Mouse (Mus musculus): ENCODE results near the gene Slco3a1. TPM values are rescaled to one million over a fixed set of nuclear protein-coding genes. Genes with fewer than 3 reads are reported as not detected.

Gene Slco3a1
- 10 to 100 TPM; 57.4 to 63.1 TPM for total RNA-seq (2021)

- intact Hi-C loops (cut with DNase I), result loop anchor here (5.0 to 10.0 kb wide), 4 partner anchors 153 to 553 kb away; no protein-coding TSS in a partner anchor
- peak; percentile 58 to 82 for DNase-seq (ENCODE audit: extremely low spot score in 1 of 2, low spot score in 2 of 2)
These were observed at the start of gene Slco3a1 for GRCm38 (mm10) chr7:74554608-74555311. Gene Slco3a1, minus strand, starts transcription at chr7:74554780.

- no peak for DNase-seq (ENCODE audit: extremely low spot score in 1 of 2, low spot score in 2 of 2)
- intact Hi-C loops (cut with DNase I), result no loop called here
These were observed 46.4 kb upstream of the Slco3a1 start for GRCm38 (mm10) chr7:74600996-74601395.

DNA sequence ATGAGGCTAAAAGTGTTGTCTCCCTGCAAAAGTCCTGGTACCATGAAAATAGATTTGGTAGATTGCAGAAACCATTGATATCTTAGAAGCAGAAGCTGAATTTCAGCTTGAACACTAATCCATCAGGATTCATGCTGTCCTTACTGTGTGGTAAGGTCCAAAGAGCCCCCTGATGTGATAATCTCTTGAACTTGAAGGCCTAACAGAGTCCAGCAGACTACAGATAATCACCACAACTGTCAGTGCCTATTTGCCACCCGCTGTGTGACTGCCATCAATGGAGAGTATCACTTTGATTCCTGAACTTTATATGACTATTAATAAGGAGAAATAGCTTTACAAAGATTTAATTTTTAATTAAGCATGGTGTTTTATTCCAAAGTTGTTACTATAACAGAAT lies 24.8 kb upstream of the Slco3a1 start:
- no peak for DNase-seq (ENCODE audit: extremely low spot score in 1 of 2, low spot score in 2 of 2)
- intact Hi-C loops (cut with DNase I), result no loop called here

DNA sequence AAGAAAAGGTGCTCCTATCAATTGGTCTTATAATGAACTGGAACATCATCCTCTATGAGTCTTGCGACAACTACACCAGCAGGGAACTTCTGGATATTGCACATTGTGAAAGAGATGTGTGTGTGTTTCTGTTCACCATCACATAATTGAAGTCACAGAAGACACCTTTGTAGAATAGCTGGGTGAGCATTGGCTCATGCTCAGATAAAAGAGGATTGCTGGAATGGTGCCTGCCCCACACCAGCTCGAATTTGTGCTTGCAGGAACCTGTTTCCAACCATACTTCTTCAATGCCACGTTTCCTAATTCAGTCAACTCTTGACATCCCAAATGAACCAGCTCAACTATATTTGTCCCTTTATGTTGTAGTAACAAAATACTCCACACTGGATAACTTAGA lies 21.1 kb upstream of the Slco3a1 start:
- no peak for DNase-seq (ENCODE audit: extremely low spot score in 1 of 2, low spot score in 2 of 2)
- intact Hi-C loops (cut with DNase I), result no loop called here

DNA sequence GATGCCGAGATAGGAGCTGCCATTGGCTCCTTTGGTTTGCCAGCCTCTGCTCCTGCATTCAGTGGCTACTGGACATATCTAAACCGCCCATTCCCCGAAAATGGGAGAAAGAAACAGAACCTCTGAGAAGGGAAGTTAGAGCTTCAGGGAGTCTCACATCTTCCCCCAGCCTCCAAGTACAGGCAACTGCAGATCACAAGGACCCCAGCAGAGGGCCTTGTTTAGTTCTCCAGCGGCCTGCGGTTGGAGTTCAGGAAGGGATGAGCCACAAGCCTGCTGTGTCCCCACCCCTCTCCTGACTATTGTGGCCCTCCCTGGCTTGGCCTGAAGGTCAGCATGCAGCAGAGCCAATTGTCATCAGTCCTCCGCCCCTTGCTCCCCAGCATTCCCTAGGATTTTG lies 836 bp upstream of the Slco3a1 start:
- peak; percentile 67 to 82 for DNase-seq (ENCODE audit: extremely low spot score in 1 of 2, low spot score in 2 of 2)
- intact Hi-C loops (cut with DNase I), result loop anchor here (5.0 to 10.0 kb wide), 3 partner anchors 152 to 552 kb away; no protein-coding TSS in a partner anchor

- peak in 1 of 2 experiments; percentile 70 for DNase-seq (ENCODE audit: extremely low spot score in 1 of 2, low spot score in 2 of 2)
- intact Hi-C loops (cut with DNase I), result loop anchor here (5.0 to 10.0 kb wide), 2 partner anchors 177 to 361 kb away; no protein-coding TSS in a partner anchor
These were observed 479 bp downstream of the Slco3a1 start for GRCm38 (mm10) chr7:74554041-74554561.

DNA sequence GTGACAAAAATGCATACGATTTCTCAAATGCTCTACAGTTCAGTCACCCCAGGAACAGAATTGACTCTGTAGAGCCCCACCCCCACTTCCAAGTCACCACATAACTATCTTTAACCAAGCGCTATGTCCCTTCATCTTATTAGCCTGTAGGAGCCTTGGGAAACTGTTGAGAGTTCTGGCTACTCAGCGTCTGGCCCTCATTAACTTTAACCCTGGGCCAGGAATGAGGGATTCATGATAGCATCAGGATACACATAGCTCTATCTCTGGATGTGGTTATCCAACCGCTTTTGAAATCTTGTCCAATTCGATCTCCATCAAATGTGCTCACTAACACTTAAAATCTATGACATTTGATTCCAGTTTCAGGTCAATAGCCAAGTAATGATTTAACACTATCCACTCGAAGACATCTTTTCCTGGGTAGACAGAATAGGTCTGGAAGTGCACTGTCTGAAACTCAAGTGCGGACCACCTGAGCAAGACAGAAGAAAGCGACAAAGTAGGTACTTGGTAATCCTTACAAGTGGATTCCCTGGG lies 1.4 kb downstream of the Slco3a1 start:
- no peak for DNase-seq (ENCODE audit: extremely low spot score in 1 of 2, low spot score in 2 of 2)
- intact Hi-C loops (cut with DNase I), result loop anchor here (5.0 to 10.0 kb wide), 2 partner anchors 176 to 362 kb away; no protein-coding TSS in a partner anchor

DNA sequence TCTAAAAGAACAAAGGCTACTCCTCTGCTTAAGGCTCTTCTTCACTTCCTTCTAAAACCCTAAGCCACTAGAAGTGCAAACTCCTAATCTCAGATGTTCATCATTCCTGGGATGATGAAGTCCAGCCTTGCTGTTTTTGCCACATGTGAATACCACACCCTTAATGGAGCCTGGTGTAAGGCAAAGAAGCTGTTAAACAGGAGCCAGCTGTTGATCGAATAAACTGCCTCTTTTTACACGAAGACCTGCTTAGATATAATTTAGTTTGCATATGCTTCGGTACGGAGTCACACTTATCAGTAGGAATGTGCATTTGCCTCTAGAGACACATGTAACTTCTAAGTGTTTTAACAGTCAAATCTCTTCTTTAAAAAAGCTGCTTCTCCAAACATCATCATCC lies 2.0 kb downstream of the Slco3a1 start:
- intact Hi-C loops (cut with DNase I), result loop anchor here (5.0 to 10.0 kb wide), 2 partner anchors 175 to 362 kb away; no protein-coding TSS in a partner anchor
- DNase-seq (ENCODE audit: extremely low spot score in 1 of 2, low spot score in 2 of 2), result no peak

GRCm38 (mm10) chr7:74552000-74552358 lies 2.6 kb downstream of the Slco3a1 start:
- intact Hi-C loops (cut with DNase I), result loop anchor here (5.0 to 10.0 kb wide), 2 partner anchors 175 to 363 kb away; no protein-coding TSS in a partner anchor
- no peak for DNase-seq (ENCODE audit: extremely low spot score in 1 of 2, low spot score in 2 of 2)

- intact Hi-C loops (cut with DNase I), result loop anchor here (5.0 to 10.0 kb wide), 2 partner anchors 174 to 363 kb away; no protein-coding TSS in a partner anchor
- DNase-seq (ENCODE audit: extremely low spot score in 1 of 2, low spot score in 2 of 2), result no peak
These were observed 3.1 kb downstream of the Slco3a1 start for GRCm38 (mm10) chr7:74551338-74551999.

- intact Hi-C loops (cut with DNase I), result loop anchor here (5.0 to 10.0 kb wide), 2 partner anchors 172 to 365 kb away; no protein-coding TSS in a partner anchor
- DNase-seq (ENCODE audit: extremely low spot score in 1 of 2, low spot score in 2 of 2), result no peak
These were observed 4.9 kb downstream of the Slco3a1 start for GRCm38 (mm10) chr7:74549686-74550085.

- intact Hi-C loops (cut with DNase I), result no loop called here
- DNase-seq (ENCODE audit: extremely low spot score in 1 of 2, low spot score in 2 of 2), result no peak
These were observed 5.5 kb downstream of the Slco3a1 start for GRCm38 (mm10) chr7:74549013-74549582.

- DNase-seq (ENCODE audit: extremely low spot score in 1 of 2, low spot score in 2 of 2), result no peak
- intact Hi-C loops (cut with DNase I), result no loop called here
These were observed 7.9 kb downstream of the Slco3a1 start for GRCm38 (mm10) chr7:74546691-74547090.

GRCm38 (mm10) chr7:74545498-74545990 lies 9.0 kb downstream of the Slco3a1 start:
- intact Hi-C loops (cut with DNase I), result no loop called here
- no peak for DNase-seq (ENCODE audit: extremely low spot score in 1 of 2, low spot score in 2 of 2)

DNA sequence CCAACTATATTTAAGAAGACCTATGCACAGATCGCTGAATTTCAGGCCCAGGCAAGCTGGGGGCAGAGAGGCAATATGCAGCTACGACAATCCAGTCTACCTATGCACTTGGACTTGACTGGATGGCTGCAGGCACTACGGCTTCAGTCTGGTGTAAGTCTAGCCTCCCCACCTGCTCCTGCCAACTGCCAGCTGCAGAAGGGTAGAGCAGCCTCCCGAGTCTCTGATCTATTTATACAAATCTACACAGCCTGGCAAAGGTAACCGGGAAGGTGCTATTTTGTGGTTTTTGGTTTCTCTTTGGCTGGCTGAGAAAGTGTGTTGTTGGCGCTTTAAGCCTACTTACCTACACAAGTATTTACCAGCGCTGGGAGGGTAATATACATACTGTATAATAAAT lies 10.3 kb downstream of the Slco3a1 start:
- DNase-seq (ENCODE audit: extremely low spot score in 1 of 2, low spot score in 2 of 2), result no peak
- intact Hi-C loops (cut with DNase I), result no loop called here

DNA sequence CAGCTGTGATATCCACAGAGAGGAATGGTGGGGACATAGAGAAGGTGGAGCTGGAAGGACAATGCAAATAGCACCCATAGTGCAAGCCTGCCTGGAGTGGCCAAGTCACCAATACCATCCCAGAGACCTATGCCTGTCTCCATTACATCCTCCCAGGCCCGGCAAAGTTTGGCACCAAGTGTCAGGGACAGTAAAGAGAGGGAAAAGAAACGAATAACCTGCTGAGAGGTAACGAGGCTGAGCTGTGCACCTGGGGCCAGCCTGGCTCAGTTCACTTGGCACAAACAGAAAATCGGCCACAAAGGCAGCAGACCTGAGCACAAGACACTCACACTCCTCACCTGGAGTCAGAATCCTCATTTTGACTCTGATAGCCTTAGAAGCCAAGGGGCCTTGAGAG lies 12.6 kb downstream of the Slco3a1 start:
- DNase-seq (ENCODE audit: extremely low spot score in 1 of 2, low spot score in 2 of 2), result no peak
- intact Hi-C loops (cut with DNase I), result no loop called here

GRCm38 (mm10) chr7:74540933-74541725 lies 13.5 kb downstream of the Slco3a1 start:
- no peak for DNase-seq (ENCODE audit: extremely low spot score in 1 of 2, low spot score in 2 of 2)
- intact Hi-C loops (cut with DNase I), result no loop called here

- intact Hi-C loops (cut with DNase I), result no loop called here
- DNase-seq (ENCODE audit: extremely low spot score in 1 of 2, low spot score in 2 of 2), result no peak
These were observed 18.4 kb downstream of the Slco3a1 start for GRCm38 (mm10) chr7:74536186-74536585.
